Mouse (Mus musculus): Measurements from ENCODE around the gene Cst8. TPM values are rescaled to one million over a fixed set of nuclear protein-coding genes. Genes with fewer than 3 reads are reported as not detected.

Gene Cst8
- polyA plus RNA-seq, 1 experiment from 2014 or later, result not detected

Other genes with a start within 250 kb of the Cst8 start
- 50.5 and 61.3 TPM in 2 replicates for gene Nxt1, start 126.2 kb upstream of the Cst8 start, polyA plus RNA-seq (2015; fragmentation: Nextera tagmentation; extraction: Ambion mirVana)
- gene Gzf1, start 117.8 kb upstream of the Cst8 start, polyA plus RNA-seq (2015; fragmentation: Nextera tagmentation; extraction: Ambion mirVana), result 15.9 and 17.5 TPM in 2 replicates
- 2.4 and 2.5 TPM in 2 replicates for gene Napb, start 66.3 kb upstream of the Cst8 start, polyA plus RNA-seq (2015; fragmentation: Nextera tagmentation; extraction: Ambion mirVana)
- not detected in 2 replicates for gene Cstl1, start 48.4 kb upstream of the Cst8 start, polyA plus RNA-seq (2015; fragmentation: Nextera tagmentation; extraction: Ambion mirVana)
- gene Cst11, start 27.3 kb upstream of the Cst8 start, polyA plus RNA-seq (2015; fragmentation: Nextera tagmentation; extraction: Ambion mirVana), result not detected in 2 replicates
- not detected in 2 replicates for gene 8030411F24Rik, start 16.8 kb upstream of the Cst8 start, polyA plus RNA-seq (2015; fragmentation: Nextera tagmentation; extraction: Ambion mirVana)
- gene Cst12, start 9.4 kb upstream of the Cst8 start, polyA plus RNA-seq (2015; fragmentation: Nextera tagmentation; extraction: Ambion mirVana), result not detected in 2 replicates
- not detected in 2 replicates for gene Cst13, start 21.3 kb downstream of the Cst8 start, polyA plus RNA-seq (2015; fragmentation: Nextera tagmentation; extraction: Ambion mirVana)
- 2.8 and 4.5 TPM in 2 replicates for gene Cst9, start 36.4 kb downstream of the Cst8 start, polyA plus RNA-seq (2015; fragmentation: Nextera tagmentation; extraction: Ambion mirVana)
- 0.38 and 0.71 TPM in 2 replicates for gene 9230104L09Rik, start 66.3 kb downstream of the Cst8 start, polyA plus RNA-seq (2015; fragmentation: Nextera tagmentation; extraction: Ambion mirVana)
- 721 and 724 TPM in 2 replicates for gene Cst3, start 76.9 kb downstream of the Cst8 start, polyA plus RNA-seq (2015; fragmentation: Nextera tagmentation; extraction: Ambion mirVana)
- gene Gm1330, start 204.5 kb downstream of the Cst8 start, polyA plus RNA-seq (2015; fragmentation: Nextera tagmentation; extraction: Ambion mirVana), result not detected in 2 replicates
- not detected in 2 replicates for gene Gm10750, start 218.5 kb downstream of the Cst8 start, polyA plus RNA-seq (2015; fragmentation: Nextera tagmentation; extraction: Ambion mirVana)

Measured in heart, embryonic 16.5 days (tissue).